Mouse (Mus musculus) mesoderm, embryonic 11.5 days (tissue): ENCODE data around the gene Syna.
A peak's percentile ranks its signal among the peaks of the same experiment; 100 is the strongest.

Source experiments
- DNase-seq: peaks from one replicate; pipeline ENCODE4 v3.0.0-alpha.2; 2012; ENCODE audit warnings: low read depth, low spot score

Gene Syna

DNA sequence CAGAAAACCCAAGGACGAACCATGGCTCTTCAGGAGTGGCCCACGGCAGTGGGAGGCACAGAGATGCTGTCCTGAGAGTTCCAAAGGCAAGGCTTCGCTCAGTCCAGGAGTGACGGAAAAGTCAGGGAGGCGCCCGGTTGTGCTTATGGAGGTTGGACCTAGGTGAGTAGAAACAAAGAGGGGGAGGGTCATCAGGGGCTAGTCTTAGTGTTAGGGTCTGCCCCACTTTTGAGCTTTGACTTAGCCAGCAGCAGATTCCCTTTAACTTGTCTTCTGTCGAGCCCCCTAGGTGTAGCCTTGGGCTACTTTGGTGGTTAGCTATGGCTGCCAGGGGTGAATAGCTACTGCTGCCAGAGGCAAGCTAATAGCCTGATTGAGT, at the start of gene Syna:
TSS of gene Syna (minus strand) at position 101 of the 379 bp plus-strand sequence.
- no peak for DNase-seq

DNA sequence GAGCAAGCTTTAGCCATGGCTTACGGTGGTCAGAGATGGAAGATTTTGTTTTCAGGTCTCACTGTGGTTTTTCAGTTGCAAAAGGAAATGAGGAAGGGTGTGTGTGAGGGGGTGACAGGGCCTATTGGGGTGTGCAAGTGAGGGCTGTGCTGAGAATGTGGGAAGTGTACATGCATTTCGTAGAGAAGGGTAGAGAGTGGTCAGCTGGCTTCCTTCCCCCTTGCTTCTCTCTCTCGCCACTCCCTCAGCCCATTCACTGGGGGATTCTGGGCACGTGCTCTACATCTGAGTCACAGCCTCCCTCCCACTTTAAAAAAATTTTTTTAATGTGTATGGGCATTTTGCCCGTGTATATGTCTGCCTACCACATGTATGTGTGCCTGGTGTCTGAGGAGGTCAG, 47.1 kb upstream of the Syna start:
- no peak for DNase-seq

DNA sequence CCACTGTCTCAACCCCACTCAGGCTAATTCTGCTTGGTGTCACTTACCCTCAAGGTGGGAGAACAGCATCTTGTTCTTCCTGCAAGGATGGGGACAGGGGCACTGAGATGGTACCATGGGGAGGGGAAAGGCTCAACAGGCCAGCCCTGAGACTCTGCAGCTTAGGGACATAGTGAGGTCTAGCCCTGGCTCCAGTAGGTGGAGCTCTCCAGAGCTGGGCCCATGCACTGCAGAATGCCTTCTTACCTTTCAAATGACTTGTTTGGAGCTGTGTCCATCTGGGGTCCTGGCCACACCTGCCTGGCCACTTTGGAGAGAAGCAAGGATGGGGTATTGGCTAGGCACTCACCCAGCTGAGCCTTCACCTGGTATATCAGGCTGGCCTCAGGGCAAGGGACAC, 46.3 kb upstream of the Syna start:
- no peak for DNase-seq

DNA sequence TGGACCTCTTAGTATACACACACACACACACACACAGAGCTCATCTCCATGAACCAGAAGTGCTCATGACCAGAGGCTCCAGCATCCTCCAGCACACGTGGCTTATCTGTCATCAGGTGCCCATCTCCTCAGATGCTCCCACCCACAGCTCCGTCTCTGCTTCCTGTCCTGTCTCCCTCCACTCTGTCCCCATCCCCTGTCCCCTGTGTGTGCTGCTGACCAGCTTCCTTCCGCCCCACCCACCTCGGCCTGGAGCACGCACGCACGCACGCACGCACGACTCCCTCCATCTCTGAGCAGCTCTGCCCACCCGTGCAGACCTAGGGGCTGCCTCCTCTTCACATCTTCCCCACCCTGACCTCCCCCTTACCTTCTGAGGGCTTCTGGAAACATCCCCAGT, 44.4 kb upstream of the Syna start:
- DNase-seq = no peak

DNA sequence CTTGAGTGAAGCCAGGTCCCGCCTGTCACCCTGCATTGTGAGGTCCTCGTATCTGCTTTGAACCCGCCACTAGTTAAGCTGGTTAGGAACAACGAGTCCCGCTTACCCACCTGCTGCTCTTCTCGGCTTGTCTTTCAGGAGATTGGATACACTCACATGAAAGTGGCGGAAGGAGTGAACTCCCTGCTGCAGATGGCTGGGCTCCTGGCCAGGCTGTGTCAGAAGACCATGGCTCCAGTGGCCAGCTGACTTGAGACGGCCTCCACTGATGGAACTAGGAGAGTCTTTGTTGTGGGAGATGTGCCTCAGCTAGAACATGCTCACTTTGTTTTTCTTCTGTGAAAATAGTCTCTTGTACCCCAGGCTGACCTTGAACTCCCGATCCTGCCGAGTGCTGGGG, 37.7 kb upstream of the Syna start:
- DNase-seq = no peak

DNA sequence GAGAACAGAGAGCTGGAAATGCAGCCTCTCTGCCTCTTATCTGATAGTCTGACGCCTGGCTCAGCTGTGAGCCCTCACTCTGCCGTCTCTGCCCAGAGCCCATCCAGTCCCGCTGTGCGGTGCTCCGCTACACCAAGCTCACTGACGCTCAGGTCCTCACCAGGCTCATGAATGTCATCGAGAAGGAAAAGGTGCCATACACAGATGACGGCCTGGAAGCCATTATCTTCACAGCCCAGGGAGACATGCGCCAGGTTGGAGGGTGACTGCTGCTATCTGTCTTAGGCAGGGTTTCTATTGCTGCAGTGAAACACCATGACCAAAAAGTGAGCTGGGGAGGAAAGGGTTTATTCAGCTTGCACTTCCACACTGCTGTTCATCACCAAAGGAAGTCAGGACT, 33.1 kb upstream of the Syna start:
- no peak for DNase-seq

DNA sequence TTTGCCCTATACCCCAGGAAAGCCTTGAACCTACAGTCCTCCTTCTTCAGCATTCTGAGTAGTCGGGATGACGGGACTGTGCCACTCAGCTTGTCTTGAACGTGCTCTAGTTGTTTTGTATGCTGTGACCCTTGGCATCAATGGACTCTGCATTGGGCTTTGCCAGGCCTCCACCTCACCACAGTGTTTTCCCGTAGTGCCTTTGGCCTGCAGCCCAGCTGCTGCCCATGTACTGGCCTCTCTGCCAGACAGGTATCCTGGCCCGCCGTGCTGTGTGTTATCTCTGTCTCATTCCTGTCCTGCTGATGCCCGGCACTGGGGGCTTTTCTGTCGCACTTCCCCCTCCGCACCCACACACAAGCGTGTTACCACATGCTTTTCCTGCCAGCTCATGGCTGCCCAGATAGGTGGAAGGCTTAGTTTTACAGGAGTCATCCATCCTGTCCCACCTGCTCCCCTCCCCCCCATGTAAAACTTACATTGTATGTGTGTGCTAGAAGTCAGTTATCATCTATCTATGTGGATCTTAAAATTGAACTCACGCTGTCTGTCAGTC, 32.1 kb upstream of the Syna start:
- DNase-seq = no peak

DNA sequence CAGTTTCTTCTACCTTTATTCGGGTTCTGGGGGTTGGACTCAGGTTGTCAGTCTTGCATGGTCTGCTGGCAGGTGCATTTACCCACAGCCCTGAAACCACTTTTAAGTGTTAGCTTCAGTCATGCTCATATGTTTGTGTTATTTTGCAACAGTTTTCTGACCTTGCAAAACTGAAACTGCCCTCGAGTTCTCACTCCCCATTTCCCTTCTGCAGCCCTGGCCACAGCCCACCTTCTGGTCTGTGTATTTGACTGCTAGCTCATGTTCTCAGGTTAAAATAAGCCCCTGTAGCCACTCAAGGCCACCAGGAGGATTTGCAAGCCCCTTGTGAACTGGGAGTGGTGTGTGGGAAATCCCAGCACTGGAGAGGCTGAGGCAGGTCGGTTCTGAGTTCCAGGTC, 29.9 kb upstream of the Syna start:
- DNase-seq = no peak

DNA sequence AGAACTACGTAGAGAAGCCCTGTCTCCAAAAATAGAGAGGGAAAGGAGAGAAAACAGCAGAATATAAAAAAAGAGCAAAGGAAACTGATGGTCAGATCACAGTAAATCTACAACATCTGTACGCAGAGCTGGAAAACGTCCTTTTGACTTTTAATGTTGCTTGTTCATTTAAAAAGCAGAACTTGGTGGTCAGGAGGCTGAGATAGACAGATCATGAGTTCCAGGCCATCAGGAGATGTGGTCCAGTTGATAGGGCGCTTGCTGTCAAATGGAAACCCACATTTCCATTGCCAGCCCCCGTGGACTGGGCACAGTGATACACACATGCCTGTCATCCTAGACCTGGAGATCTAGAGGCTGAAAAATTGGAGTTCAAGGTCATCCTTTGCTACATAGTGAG, 24.8 kb upstream of the Syna start:
- DNase-seq = no peak

DNA sequence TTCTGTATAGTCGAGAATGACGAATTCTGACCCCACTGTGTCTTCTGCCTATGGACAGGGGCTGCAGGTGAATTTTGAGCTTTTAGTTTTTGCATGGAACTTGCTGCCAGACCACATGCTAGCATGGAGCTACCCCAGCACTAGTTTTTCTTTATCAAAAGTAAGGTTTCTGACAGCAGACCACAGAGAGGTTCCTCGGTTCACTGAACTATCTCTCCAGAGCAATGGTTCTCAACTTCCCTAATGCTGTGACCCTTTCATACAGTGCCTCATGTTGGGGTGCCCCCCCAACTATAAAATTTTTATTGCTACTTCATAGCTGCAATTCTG, 23.9 kb upstream of the Syna start:
- DNase-seq = no peak

DNA sequence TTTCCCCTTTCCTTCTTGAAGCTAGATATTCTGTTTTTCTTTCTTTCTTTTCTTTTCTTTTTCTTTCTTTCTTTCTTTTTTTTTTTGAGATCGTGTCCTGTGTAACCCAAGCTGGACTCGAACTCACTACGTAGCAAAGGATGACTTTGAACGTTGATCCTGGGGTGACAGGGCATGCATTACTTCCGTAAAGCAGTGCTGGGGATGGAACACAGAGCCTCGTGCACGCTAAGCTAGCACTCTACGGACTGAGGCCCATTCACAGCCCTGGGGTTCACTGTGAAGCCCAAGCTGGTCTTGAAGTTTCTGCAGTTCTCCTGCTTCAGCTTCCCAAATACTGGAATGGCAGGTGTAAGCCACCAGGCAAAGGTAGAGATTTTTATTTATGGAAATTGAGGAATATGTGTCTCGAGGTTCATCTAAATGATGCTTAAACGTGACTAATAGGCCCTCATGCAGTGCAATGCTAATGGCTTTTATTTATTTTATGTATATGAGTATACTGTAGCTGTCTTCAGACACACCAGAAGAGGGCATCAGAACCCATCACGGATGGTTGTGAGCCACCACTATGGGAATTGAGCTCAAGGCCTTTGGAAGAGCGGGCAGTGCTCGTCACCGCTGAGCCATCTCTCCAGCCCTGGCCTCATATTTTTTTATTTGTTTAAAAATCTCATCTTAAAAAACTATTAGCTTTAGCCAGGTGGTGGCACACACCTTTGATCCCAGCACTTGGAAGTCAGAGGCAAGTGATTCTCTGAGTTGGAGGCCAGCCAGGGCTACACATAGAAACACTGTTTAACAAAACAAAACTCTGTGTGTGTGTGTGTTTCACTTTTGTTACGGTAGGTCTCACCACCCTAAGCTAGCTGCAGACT, 23.3 kb upstream of the Syna start:
- DNase-seq = no peak

DNA sequence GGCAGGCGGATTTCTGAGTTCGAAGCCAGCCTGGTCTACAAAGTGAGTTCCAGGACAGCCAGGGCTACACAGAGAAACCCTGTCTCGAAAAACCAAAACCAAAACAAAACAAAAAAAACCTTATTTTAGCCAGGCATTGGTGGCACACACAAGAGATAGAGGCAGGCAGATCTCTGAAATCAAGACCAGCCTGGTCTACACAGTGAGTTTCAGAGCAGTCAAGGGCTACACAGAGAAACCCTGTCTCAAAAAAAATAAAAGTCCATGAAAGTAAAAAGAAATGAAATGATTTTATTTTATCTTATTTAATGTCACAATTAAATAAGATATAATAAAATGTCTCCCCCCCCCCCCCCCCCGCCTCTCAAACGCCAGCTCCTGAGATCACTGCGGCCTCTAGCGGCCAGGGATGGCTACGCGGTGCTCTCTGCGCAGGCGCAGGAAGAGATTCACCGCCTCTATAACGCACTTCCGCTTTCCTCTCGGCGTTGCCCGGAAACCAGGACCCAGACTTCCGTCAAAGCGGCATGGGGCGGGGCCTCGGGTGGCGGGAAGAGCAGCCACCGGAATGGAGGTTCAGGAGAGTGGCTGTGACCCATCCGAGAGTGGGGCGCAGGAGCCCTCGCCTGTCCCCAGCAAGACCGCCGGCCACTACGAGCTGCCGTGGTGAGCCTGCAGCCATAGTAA, 22.4 kb upstream of the Syna start:
- peak; percentile 98 for DNase-seq

DNA sequence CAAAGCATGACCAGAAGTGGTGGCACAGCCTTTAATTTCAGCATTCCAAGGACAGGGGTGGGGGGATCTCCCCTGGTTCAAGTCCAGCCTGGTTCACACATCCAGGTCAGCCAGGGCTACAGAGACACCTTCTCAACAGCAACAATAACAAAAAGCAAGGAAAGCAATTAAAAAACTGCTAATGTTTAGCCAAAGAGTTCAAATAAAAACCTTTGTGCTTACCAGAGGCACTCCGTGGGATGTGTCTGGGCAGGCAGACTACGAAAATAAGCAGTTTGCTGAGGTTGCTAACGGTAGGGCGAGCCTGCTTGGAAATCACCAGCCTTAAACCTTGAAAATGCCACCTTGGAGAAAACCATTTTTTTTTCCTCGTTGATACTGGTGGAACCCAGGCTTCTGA, 21.2 kb upstream of the Syna start, which contains the start of gene Rfc2:
TSS of gene Rfc2 (plus strand) at position 221 of the 400 bp plus-strand sequence.
- DNase-seq = no peak

DNA sequence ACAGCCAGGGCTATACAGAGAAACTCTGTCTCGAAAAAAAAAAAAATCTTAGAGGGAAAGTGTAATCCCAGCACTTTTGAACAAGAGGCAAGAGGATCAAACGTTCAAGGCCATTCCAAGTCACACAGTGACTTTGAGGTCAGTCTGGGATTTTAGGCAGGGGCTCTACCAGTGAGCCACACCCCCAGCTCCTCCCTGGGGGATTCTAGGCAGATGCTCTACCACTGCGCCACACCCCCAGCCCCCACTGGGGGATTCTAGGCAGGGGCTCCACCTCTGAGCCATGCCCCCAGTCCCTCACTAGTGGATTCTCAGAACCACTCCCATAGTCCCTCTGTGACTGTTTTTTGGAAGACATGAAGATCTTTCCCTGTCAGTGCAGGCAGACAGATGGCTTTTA, 19.2 kb upstream of the Syna start:
- DNase-seq = no peak

DNA sequence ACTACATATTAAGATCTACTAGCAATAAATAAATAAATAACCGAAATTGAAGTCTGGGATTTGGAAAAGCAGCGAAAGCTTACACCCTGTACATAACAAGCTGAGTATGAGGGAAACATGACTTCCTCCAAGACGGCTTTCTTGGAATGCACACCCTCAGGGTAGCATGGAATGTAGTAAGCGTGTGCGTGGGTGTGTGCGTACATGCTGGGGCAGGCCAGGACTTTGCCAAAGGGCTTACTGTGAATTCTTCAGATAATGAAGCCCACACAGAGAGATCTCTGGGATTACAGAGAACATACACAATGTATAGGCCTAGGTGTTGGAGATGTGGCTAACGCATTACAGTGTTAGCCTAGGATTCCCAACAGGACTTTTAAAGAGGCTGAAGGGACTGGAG, 17.6 kb upstream of the Syna start:
- DNase-seq = no peak

DNA sequence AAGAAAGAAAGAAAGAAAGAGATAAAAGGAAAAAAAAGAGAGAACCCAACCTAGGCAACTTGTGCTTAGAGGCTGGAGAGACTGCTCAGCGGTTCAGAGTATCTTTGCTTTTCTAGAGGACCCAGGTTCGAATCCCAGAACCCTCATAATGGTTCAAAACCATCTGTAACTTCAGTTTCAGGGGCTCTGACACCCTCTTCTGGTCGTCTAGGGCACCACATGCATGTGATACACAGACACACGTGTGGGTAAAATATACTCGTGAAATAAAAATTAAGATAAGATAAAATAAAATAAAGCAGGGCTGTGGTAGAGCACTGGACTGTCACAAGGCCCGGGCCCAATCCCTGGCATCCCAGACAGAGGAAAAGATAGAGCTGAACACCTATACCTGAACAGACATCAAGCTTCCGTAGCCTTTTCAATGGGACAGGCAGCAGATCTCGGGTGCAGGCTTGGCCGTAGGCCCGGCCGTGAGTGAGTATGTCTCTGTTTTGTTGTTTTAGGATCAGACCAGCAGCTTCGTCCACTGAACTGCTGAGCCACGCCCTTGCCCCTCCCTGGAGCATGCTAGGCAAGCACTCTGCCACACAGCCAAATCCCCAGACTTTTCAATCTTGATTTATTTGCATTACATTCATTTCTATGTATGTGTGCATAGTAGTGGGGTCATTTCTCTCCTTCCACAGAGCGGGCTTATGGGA, 16.7 kb upstream of the Syna start:
- no peak for DNase-seq

DNA sequence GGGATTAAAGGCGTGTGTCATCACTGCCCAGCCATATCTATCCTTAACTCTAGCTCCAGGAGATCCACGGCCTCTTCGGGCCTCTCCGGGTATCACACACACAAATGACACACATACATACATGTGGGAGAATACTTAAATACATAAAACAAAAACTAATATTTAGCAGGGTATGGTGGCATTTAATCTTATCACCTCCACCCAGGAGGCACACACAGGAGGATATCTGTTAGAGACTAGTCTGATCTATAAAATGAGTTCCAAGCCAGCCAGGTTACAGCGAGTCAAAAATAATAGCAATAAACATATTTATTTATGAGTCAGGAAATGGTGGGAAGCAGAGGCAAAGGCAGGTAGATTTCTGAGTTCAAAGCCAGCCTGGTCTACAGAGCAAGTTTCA, 15.9 kb upstream of the Syna start:
- DNase-seq = no peak

DNA sequence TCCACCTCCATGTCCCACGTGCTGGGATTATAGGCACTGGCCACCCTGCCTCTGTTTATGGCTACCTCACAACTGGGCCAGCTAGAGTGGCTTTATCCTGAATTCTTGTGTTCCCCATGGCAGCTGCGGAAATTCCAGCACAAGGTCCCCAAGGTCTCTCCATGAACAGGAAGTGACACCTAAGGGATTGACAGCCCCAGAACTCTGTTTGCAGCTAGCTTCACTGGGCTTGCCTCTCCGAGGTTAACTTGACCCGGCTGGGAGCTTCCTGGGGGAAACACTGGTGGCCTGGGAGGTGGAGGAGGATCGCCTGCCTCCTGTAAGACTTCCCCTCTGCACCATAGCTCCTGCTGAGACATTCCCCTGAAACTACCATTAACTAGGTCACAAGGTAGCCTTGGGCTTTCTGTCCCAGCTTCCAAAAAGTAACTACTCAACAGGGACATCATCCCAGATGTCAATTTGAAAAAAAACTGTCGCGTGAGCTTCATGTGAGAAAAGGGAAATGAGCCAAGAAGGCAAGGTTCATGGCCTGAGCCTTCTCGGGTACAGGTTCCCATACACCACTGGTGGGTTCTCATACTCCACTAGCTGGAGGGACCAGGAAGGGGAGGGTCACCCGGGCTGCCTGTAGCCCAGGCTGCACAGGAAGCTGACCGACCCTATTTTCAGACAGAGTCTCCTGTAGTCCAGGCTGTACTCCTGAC, 12.7 kb upstream of the Syna start:
- DNase-seq = no peak

DNA sequence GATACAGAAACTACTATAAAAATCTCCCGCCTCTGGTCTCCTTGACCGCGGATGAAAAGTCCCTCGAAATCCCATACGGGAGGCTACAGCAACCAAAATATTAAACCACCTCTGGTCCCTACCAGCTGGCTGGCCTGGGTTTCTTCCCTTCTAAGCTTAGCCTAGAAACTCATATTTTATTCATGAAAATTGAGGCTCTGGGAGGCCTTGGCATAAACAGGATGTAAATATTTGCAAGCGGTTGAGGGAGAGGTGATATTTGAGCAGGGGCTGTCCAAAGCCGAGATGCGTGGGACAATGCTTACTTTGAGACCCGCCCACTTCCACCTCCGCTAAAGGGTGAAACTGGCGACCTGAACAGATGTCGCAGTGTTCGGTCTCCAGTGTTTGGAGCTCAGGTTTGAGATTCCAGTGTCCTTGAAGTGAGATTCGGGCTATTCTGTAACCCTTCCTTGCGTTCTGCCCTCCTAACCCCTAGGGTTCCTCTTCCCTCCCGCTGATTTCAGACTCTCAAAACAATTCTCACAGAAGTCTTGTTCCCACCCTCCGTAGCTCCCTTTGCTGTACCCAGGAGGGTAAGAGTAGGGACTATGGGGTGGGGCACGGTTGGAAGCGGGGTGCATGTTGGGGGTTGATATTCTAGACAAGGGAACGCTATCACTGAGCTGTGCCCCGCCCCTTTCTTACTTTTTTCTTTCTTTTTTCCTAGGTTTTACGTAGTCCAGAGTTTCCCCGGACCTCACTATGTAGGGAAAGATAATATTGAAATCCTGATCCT, 11.9 kb upstream of the Syna start:
- DNase-seq = peak; percentile 71

DNA sequence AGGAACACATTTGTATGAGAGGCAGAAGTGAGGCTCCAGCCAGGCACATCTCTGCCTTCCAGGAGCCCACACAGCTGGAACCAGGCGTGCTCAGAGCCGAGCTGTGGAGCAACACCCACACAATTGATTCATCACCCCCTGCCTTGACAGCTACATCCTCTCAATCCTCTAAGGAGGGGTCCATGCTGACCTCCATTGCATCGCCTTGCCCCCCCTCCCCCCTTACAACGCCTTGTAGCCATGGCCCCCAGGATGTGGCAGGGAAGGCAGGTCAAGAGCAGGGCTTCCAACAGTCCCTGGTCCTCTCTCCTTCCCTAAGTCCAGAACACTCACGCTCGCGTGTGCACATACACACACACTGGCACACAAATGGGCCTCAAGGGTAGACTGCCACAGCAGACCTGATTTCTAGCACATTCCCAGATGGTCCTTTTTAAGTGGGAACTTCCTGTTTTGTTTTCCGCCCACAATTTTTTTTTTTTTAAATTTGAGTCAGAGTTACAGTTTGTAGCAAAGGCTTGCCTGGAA, 9.1 kb upstream of the Syna start:
- DNase-seq = no peak

DNA sequence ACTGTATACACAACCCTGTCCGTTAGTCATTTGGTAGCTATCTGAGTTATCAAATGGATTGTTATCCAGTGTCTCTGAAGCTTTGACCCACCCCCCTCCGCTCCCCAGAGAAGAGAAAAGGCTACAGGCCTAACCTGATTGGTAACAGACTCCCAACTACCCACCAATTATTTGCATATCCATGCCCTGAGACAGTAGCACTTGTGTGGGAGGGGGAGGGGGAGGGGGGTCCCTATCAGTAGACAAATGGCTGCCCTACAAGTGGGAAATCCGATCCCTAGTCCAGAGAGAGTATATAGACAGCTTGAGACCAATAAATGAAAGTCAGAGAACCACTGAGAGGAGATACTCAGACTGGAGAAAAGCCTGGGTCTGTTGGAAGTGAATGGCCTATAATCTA, 8.1 kb upstream of the Syna start:
- DNase-seq = no peak
